Mouse (Mus musculus) liver, embryonic 16.5 days (tissue): ENCODE measurements around the gene Hs3st5. TPM values are rescaled to one million over a fixed set of nuclear protein-coding genes. Genes with fewer than 3 reads are reported as not detected.

ENCODE experiments used
- ATAC-seq: fragments of 200-750 bp; cut with Nextera tagmentation; 2 replicates; pipeline ENCODE4 v1.8.0; 2017; ENCODE audit warnings: low read depth, mild to moderate bottlenecking, moderate number of reproducible peaks, moderate library complexity
- H3K27ac ChIP-seq: fragments of 300-500 bp; sonication (generic); 2 replicates; pipeline ENCODE4 v1.5.1; 2014; ENCODE audit warnings: mild to moderate bottlenecking, low read length
- H3K27me3 ChIP-seq: fragments of 300-500 bp; sonication (generic); 2 replicates; pipeline ENCODE4 v1.6.1; 2014; ENCODE audit warnings: low read depth, low read length, mixed read lengths; ENCODE audit not compliant: control insufficient read depth, insufficient read depth
- H3K36me3 ChIP-seq: fragments of 300-500 bp; sonication (generic); 2 replicates; pipeline ENCODE4 v1.6.1; 2014; ENCODE audit warnings: mild to moderate bottlenecking; ENCODE audit not compliant: control insufficient read depth, insufficient read depth
- H3K4me1 ChIP-seq: fragments of 300-500 bp; sonication (generic); 2 replicates; pipeline ENCODE4 v1.6.1; 2014; ENCODE audit warnings: low read depth, low read length, mixed read lengths; ENCODE audit not compliant: control insufficient read depth
- H3K4me2 ChIP-seq: fragments of 300-500 bp; sonication (generic); 2 replicates; pipeline ENCODE4 v1.6.1; 2014; ENCODE audit warnings: low read depth, low read length, mixed read lengths
- H3K4me3 ChIP-seq: fragments of 300-500 bp; sonication (generic); 2 replicates; pipeline ENCODE4 v1.5.1; 2014; ENCODE audit warnings: low read depth, mild to moderate bottlenecking, low read length
- H3K9ac ChIP-seq: fragments of 300-500 bp; sonication (generic); 2 replicates; pipeline ENCODE4 v1.6.1; 2014; ENCODE audit warnings: low read depth, low read length
- H3K9me3 ChIP-seq: fragments of 300-500 bp; sonication (generic); replicated peaks from 2 replicates; pipeline ENCODE4 v1.6.1; 2016; ENCODE audit warnings: low read length; ENCODE audit not compliant: control insufficient read depth
- WGBS: fragments of 180-500 bp; shearing (Covaris S2); extraction: QIAGEN DNeasy Blood & Tissue Kit; methylation state at CpG from one replicate; pipeline ENCODE4 v1.1.7; 2014; ENCODE audit not compliant: insufficient replicate concordance; 5-methylcytosine and 5-hydroxymethylcytosine counted together
- polyA plus RNA-seq: library from polyadenylated mRNA; unstranded; fragments of >200 nt; fragmentation: Nextera tagmentation; extraction: Ambion mirVana; gene quantifications from 2 replicates; pipeline ENCODE4 v1.2.1, GENCODE M21; 2015

Hs3st5 gene
- 0.05 TPM in 1 of 2 replicates, not detected in the other for polyA plus RNA-seq

GRCm38 (mm10) chr10:36506727-36507555 is at the start of gene Hs3st5:
TSS of gene Hs3st5 (plus strand) at chr10:36506814.
- peaks cover 27% of the 10 kb centered on the region for H3K27me3 ChIP-seq
- H3K9ac ChIP-seq, result no peak within 1 kb of the TSS
- no peak; the same call in 1 of the 2 replicates for ATAC-seq

GRCm38 (mm10) chr10:36468664-36469063 is 38.0 kb upstream of the Hs3st5 start:
- WGBS, result 60% methylated on average over 3 of the region's 3 CpGs

More at GRCm38 (mm10) chr10:36506727-36507555, at the start of gene Hs3st5:
- Histone ChIP-seq H3K9me3 (no peaks in the 10 kb centered on the region), H3K36me3 (no peaks in the 10 kb centered on the region), H3K4me3 (peak within 1 kb of the TSS; percentile 38), H3K27ac (no peak within 1 kb of the TSS), H3K4me1 (no peaks in the 10 kb centered on the region), H3K4me2 (peak within 1 kb of the TSS; percentile 52)
- WGBS, result under 1% methylated on average over 70 of the region's 71 CpGs

DNA sequence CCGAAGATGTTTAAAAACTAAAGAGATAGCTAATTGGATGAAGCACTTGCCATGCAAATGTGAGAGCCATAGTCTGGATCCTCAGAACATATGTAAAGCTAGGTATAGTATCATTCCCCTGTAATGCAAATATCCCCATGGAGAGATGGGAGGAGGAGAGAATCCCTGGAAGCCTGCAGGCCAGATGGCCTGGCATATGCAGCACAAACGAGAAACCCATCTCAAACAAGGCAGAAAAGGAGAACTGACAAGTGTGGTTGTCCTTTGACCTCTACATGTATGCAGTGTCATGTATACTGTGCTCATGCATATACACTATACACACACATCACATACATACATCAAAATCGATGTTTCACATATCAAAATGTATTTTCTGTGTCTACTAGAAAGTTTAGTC is 35.5 kb upstream of the Hs3st5 start:
- no peaks in the 10 kb centered on the region for H3K36me3 ChIP-seq
- no peaks in the 10 kb centered on the region for H3K9me3 ChIP-seq
- H3K27me3 ChIP-seq, result no peaks in the 10 kb centered on the region
- H3K4me1 ChIP-seq, result no peaks in the 10 kb centered on the region
- no peak overlapping the region for H3K4me3 ChIP-seq
- no peak overlapping the region for H3K4me2 ChIP-seq
- H3K27ac ChIP-seq, result no peak overlapping the region
- H3K9ac ChIP-seq, result no peak overlapping the region
- 42% methylated on average over 3 of the region's 3 CpGs for WGBS
- no peak for ATAC-seq

More at GRCm38 (mm10) chr10:36468664-36469063, 38.0 kb upstream of the Hs3st5 start:
- H3K9me3 ChIP-seq, result no peaks in the 10 kb centered on the region
- no peaks in the 10 kb centered on the region for H3K27me3 ChIP-seq
- no peaks in the 10 kb centered on the region for H3K4me1 ChIP-seq
- no peak overlapping the region for H3K4me2 ChIP-seq
- no peak overlapping the region for H3K4me3 ChIP-seq
- no peak overlapping the region for H3K27ac ChIP-seq
- no peak for ATAC-seq
- no peaks in the 10 kb centered on the region for H3K36me3 ChIP-seq
- H3K9ac ChIP-seq, result no peak overlapping the region

GRCm38 (mm10) chr10:36474834-36475233 is 31.8 kb upstream of the Hs3st5 start:
- no peak overlapping the region for H3K27ac ChIP-seq
- H3K9me3 ChIP-seq, result no peaks in the 10 kb centered on the region
- H3K4me3 ChIP-seq, result no peak overlapping the region
- H3K4me1 ChIP-seq, result no peaks in the 10 kb centered on the region
- 35% methylated on average over 3 of the region's 3 CpGs for WGBS
- no peaks in the 10 kb centered on the region for H3K27me3 ChIP-seq
- H3K4me2 ChIP-seq, result no peak overlapping the region
- no peak for ATAC-seq
- no peak overlapping the region for H3K9ac ChIP-seq
- H3K36me3 ChIP-seq, result no peaks in the 10 kb centered on the region

- H3K36me3 ChIP-seq, result no peaks in the 10 kb centered on the region
- H3K4me3 ChIP-seq, result no peak overlapping the region
- no peaks in the 10 kb centered on the region for H3K4me1 ChIP-seq
- no peaks in the 10 kb centered on the region for H3K27me3 ChIP-seq
- no peak overlapping the region for H3K9ac ChIP-seq
- no peak overlapping the region for H3K4me2 ChIP-seq
- no peak overlapping the region for H3K27ac ChIP-seq
- H3K9me3 ChIP-seq, result no peaks in the 10 kb centered on the region
- WGBS, result 57% methylated on average over 4 of the region's 4 CpGs
- ATAC-seq, result no peak
These were observed 29.1 kb upstream of the Hs3st5 start for GRCm38 (mm10) chr10:36477543-36477942.

DNA sequence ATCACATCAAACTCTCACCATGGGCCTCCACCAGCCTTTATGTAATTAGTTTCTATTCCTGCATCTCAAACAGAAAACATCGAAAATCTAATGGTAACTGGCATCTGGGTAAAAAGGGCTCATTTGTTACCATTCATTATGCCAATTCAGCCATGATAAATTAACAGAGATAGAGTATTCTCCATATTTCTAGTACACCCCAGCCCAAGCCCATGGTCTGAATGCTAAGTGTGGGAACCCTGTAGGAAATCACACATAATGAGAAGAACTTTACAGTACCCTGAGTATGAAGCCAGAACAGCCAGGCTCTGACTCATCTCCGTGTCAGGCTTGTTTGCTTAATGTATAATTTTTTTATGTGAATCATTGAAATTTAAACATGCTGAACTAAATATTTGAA is 23.3 kb upstream of the Hs3st5 start:
- Histone ChIP-seq H3K27ac (no peak overlapping the region), H3K36me3 (no peaks in the 10 kb centered on the region), H3K4me2 (no peak overlapping the region), H3K27me3 (no peaks in the 10 kb centered on the region), H3K4me3 (no peak overlapping the region), H3K9ac (no peak overlapping the region), H3K4me1 (no peaks in the 10 kb centered on the region), H3K9me3 (no peaks in the 10 kb centered on the region)
- ATAC-seq, result no peak
- WGBS, result 51% methylated on average over 2 of the region's 2 CpGs

DNA sequence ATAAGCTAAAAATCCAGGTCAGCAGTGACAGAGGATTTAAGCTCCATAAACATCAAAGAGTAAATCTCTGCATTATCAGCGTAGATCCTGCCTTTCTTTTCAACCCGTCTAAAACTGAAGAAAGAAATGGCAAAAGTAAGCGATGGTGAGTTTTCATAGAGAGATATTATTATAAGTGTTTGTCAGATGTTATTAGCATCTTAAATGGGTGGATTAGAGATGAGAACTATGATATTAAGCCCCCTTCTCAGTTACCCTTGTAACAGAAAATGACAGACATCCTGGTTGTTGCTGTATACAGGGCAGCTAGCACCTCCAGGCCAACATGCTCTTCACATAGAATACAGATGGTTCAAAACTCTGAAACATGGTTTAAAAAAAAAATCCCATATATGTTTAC is 22.6 kb upstream of the Hs3st5 start:
- no peak overlapping the region for H3K4me3 ChIP-seq
- H3K36me3 ChIP-seq, result no peaks in the 10 kb centered on the region
- H3K27me3 ChIP-seq, result no peaks in the 10 kb centered on the region
- no peak for ATAC-seq
- H3K4me2 ChIP-seq, result no peak overlapping the region
- H3K9ac ChIP-seq, result no peak overlapping the region
- no peaks in the 10 kb centered on the region for H3K4me1 ChIP-seq
- WGBS, result 59% methylated on average over 3 of the region's 3 CpGs
- H3K9me3 ChIP-seq, result no peaks in the 10 kb centered on the region
- H3K27ac ChIP-seq, result no peak overlapping the region

DNA sequence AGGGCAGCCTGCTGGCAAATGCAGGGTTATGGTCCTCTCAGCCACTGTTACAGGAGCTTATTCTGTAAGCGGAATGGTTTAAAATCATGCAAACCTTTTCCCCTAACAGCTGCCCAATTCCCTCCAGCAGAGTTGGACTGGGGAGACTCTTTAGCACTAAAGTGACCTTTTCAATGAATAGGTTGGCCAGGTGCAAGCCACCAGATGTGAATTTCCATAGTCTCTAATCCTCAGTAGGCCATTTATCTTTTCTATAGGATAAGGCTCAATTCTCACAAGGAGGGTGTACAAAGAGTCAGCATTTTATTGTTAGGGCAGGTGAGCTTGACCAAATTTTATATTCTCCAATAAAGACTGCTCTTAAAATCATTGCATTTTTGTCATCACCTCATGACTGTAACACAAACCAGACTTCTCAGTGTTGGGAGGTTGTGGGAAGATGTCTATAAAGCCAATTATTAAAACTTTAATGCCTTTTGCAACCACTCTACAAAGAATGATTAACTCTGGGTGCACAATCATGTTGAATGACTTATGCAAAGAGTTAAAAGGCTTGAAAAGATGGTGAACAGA is 21.8 kb upstream of the Hs3st5 start:
- Histone ChIP-seq H3K9me3 (no peaks in the 10 kb centered on the region), H3K27me3 (no peaks in the 10 kb centered on the region), H3K36me3 (no peaks in the 10 kb centered on the region), H3K4me2 (no peak overlapping the region), H3K27ac (no peak overlapping the region), H3K9ac (no peak overlapping the region), H3K4me3 (no peak overlapping the region), H3K4me1 (no peaks in the 10 kb centered on the region)
- no peak for ATAC-seq
- WGBS, result 68% methylated on average over 1 of the region's 1 CpGs

GRCm38 (mm10) chr10:36493566-36493965 is 13.0 kb upstream of the Hs3st5 start:
- no peak overlapping the region for H3K4me3 ChIP-seq
- H3K4me2 ChIP-seq, result no peak overlapping the region
- H3K4me1 ChIP-seq, result no peaks in the 10 kb centered on the region
- no peaks in the 10 kb centered on the region for H3K36me3 ChIP-seq
- no peaks in the 10 kb centered on the region for H3K9me3 ChIP-seq
- ATAC-seq, result no peak
- H3K27me3 ChIP-seq, result no peaks in the 10 kb centered on the region
- H3K9ac ChIP-seq, result no peak overlapping the region
- no peak overlapping the region for H3K27ac ChIP-seq
- WGBS, result 59% methylated on average over 1 of the region's 1 CpGs
